Mouse (Mus musculus): Measurements from ENCODE around the gene Sbno1. TPM values are rescaled to one million over a fixed set of nuclear protein-coding genes. Genes with fewer than 3 reads are reported as not detected.

Sbno1 gene
- polyA plus RNA-seq, 1 experiment = 46.6 TPM

DNA sequence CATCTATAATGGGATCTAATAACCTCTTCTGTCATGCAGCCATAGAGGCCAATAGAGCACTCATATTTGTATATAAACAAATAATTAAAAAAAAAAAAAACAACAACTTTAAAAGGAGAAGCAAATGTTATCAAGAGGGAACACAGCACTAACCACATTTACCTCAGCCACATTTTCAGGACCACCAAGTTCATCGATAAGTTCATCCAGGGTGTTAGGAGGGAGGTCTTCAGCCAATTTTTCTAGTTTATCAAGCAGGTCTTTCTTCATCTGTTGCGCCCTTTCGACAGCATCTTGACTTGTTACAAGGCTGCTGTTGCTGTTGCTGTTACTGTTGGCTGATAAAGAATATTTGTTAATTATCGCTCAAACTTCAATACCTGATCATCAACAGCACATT is 33.4 kb downstream of the Sbno1 start:
- no peak for TF ChIP-seq POLR2A (IDR thresholded peaks at IDR 0.05; ENCODE audit: control insufficient read depth, low read depth, low read length)
- no peak for TF ChIP-seq CTCF (IDR thresholded peaks at IDR 0.05; ENCODE audit: control insufficient read depth, insufficient read depth, insufficient replicate concordance, low read depth, low read length)
- Histone ChIP-seq H3K27me3 (ENCODE audit: control insufficient read depth, insufficient read depth, low read length) (no peaks in the 10 kb centered on the region), H3K27ac (ENCODE audit: control insufficient read depth, insufficient read depth, low read depth, low read length) (no peak overlapping the region), H3K36me3 (ENCODE audit: control insufficient read depth, insufficient read depth, low read length) (peaks cover 1% of the 10 kb centered on the region), H3K4me3 (ENCODE audit: control insufficient read depth, low read depth, low read length) (no peak overlapping the region), H3K4me1 (ENCODE audit: control insufficient read depth, insufficient read depth, low read length) (no peaks in the 10 kb centered on the region)

DNA sequence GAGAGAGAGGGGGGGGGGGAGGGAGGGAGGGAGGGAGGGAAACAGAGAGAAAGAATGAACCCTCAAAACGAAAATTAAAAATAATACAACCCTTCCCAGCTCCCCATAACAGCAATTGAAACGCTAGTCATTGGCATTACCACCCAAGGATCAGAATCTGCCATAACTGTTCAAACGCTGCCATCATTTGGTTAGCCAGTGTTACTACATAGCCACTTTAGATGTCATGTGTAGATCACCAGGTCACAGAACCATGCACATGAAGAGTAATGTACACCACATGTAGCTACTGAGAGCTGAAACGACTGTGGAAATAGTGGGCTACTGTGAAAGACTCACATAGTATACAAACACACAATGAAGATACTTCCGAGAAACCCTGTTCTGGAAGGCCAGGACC is 37.9 kb downstream of the Sbno1 start:
- Histone ChIP-seq H3K4me3 (ENCODE audit: control insufficient read depth, low read depth, low read length) (no peak overlapping the region), H3K36me3 (ENCODE audit: control insufficient read depth, insufficient read depth, low read length) (peaks cover 4% of the 10 kb centered on the region), H3K4me1 (ENCODE audit: control insufficient read depth, insufficient read depth, low read length) (no peaks in the 10 kb centered on the region), H3K27me3 (ENCODE audit: control insufficient read depth, insufficient read depth, low read length) (no peaks in the 10 kb centered on the region), H3K27ac (ENCODE audit: control insufficient read depth, insufficient read depth, low read depth, low read length) (no peak overlapping the region)
- TF ChIP-seq CTCF (IDR thresholded peaks at IDR 0.05; ENCODE audit: control insufficient read depth, insufficient read depth, insufficient replicate concordance, low read depth, low read length) = no peak
- no peak for TF ChIP-seq POLR2A (IDR thresholded peaks at IDR 0.05; ENCODE audit: control insufficient read depth, low read depth, low read length)

DNA sequence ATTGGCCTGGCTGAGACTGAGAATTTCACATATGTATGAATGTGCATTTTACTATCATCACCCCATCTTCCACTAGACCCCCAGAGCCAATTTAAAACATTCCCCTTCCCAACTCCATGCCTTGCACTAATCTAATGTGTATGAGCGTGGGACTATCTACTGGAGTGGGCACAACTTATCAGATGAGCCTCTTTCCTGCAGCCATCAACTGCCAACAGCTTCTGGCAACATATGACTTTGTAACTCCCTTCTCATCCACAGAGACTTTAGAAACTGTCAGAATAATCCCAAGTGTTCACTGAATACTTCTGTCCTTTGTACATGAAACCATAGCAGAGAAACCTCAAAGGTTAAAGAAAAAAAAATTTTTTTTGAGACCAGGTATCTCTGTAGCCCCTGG is 45.7 kb downstream of the Sbno1 start:
- Histone ChIP-seq H3K27ac (ENCODE audit: control insufficient read depth, insufficient read depth, low read depth, low read length) (no peak overlapping the region), H3K4me3 (ENCODE audit: control insufficient read depth, low read depth, low read length) (no peak overlapping the region), H3K4me1 (ENCODE audit: control insufficient read depth, insufficient read depth, low read length) (no peaks in the 10 kb centered on the region), H3K27me3 (ENCODE audit: control insufficient read depth, insufficient read depth, low read length) (no peaks in the 10 kb centered on the region), H3K36me3 (ENCODE audit: control insufficient read depth, insufficient read depth, low read length) (peaks cover under 1% of the 10 kb centered on the region; the same call in 1 of the 2 replicates)
- no peak for TF ChIP-seq POLR2A (IDR thresholded peaks at IDR 0.05; ENCODE audit: control insufficient read depth, low read depth, low read length)
- no peak for TF ChIP-seq CTCF (IDR thresholded peaks at IDR 0.05; ENCODE audit: control insufficient read depth, insufficient read depth, insufficient replicate concordance, low read depth, low read length)

DNA sequence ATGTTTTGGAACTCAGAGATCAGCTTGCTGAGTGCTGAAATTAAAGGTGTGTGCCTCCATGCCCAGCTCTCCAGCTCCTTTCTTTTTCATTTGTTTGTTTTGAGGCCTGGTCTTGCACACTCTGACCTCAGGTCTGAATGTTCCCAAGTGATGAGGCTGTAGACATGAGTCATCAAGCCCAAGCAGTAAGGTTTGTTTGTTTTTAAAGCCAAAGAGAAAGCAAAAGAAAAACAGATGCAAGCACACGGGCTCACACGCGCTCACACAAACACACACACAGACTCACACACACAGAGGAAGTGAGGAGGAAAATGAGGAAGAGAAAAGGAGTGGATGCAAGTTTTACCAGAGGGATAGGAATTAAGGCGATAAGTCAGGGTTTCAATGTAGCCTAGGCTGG is 48.7 kb downstream of the Sbno1 start:
- no peak for TF ChIP-seq CTCF (IDR thresholded peaks at IDR 0.05; ENCODE audit: control insufficient read depth, insufficient read depth, insufficient replicate concordance, low read depth, low read length)
- no peak for TF ChIP-seq POLR2A (IDR thresholded peaks at IDR 0.05; ENCODE audit: control insufficient read depth, low read depth, low read length)
- Histone ChIP-seq H3K36me3 (ENCODE audit: control insufficient read depth, insufficient read depth, low read length) (no peaks in the 10 kb centered on the region; the same call in none of the 2 replicates), H3K4me1 (ENCODE audit: control insufficient read depth, insufficient read depth, low read length) (no peaks in the 10 kb centered on the region), H3K27me3 (ENCODE audit: control insufficient read depth, insufficient read depth, low read length) (no peaks in the 10 kb centered on the region), H3K4me3 (ENCODE audit: control insufficient read depth, low read depth, low read length) (no peak overlapping the region), H3K27ac (ENCODE audit: control insufficient read depth, insufficient read depth, low read depth, low read length) (no peak overlapping the region)

DNA sequence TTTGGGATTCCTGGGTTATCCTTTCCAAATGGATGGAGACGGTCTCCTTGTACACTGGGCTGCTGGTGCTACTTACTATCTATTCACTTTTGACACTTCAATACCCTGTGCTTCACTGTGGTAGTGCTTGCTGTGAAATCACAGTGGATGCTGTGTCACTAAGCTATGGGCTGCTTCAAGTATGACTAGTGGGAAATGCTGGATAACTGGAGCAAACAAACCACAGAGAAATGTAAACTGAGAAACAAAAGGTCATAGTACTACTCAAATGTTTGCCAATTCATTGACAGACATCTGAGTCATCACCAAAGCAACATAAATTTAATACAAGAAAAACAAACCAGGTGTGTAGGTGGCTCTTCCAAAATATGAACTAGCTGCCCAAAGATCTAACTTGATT is 49.4 kb downstream of the Sbno1 start:
- no peak for TF ChIP-seq CTCF (IDR thresholded peaks at IDR 0.05; ENCODE audit: control insufficient read depth, insufficient read depth, insufficient replicate concordance, low read depth, low read length)
- TF ChIP-seq POLR2A (IDR thresholded peaks at IDR 0.05; ENCODE audit: control insufficient read depth, low read depth, low read length) = no peak
- H3K36me3 ChIP-seq (ENCODE audit: control insufficient read depth, insufficient read depth, low read length) = peaks cover 2% of the 10 kb centered on the region
- no peaks in the 10 kb centered on the region for H3K27me3 ChIP-seq (ENCODE audit: control insufficient read depth, insufficient read depth, low read length)
- no peak overlapping the region for H3K27ac ChIP-seq (ENCODE audit: control insufficient read depth, insufficient read depth, low read depth, low read length)
- H3K4me1 ChIP-seq (ENCODE audit: control insufficient read depth, insufficient read depth, low read length) = no peaks in the 10 kb centered on the region
- H3K4me3 ChIP-seq (ENCODE audit: control insufficient read depth, low read depth, low read length) = no peak overlapping the region

DNA sequence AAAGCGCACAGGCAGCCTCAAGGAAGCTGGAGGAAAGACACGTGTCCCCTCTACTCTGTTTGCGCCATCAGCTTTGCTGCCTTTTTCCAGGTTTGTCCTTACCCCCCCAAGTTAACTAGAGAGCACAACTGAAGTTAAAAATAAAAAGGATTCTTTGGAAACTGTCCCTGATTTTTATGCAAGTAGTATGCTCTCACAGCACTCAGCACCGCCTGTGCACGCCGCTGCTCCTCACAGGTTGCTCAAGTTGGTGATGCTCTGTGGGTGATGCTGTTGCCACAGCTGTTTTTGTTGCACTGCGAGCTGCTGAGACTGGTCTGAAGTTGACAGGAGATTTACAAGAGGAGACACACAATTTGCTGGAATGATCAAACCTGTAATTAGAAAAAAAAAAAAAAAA is 51.5 kb downstream of the Sbno1 start:
- peaks cover 3% of the 10 kb centered on the region for H3K36me3 ChIP-seq (ENCODE audit: control insufficient read depth, insufficient read depth, low read length)
- no peak for TF ChIP-seq POLR2A (IDR thresholded peaks at IDR 0.05; ENCODE audit: control insufficient read depth, low read depth, low read length)
- no peak for TF ChIP-seq CTCF (IDR thresholded peaks at IDR 0.05; ENCODE audit: control insufficient read depth, insufficient read depth, insufficient replicate concordance, low read depth, low read length)
- H3K4me3 ChIP-seq (ENCODE audit: control insufficient read depth, low read depth, low read length) = no peak overlapping the region
- H3K27ac ChIP-seq (ENCODE audit: control insufficient read depth, insufficient read depth, low read depth, low read length) = no peak overlapping the region
- no peaks in the 10 kb centered on the region for H3K27me3 ChIP-seq (ENCODE audit: control insufficient read depth, insufficient read depth, low read length)
- no peaks in the 10 kb centered on the region for H3K4me1 ChIP-seq (ENCODE audit: control insufficient read depth, insufficient read depth, low read length)

DNA sequence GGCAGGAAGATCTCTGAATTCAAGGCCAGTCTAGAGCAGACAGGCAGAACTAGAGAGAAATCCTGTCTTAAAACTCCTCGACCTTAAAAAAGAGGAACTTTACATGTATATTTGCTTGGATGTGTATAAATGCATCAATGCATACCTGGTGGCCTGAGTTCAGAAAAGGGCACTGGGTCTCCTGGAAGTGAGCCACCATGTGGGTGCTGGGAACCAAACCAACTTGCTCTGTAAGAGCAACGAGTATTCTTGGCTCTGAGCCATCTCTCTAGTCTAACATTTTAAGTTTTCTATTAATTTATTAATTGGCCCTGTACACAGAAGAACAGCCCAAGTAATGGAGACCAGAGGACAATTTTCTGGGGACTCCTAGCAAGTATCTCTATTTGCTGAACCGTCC is 59.1 kb downstream of the Sbno1 start:
- Histone ChIP-seq H3K4me3 (ENCODE audit: control insufficient read depth, low read depth, low read length) (no peak overlapping the region), H3K27me3 (ENCODE audit: control insufficient read depth, insufficient read depth, low read length) (no peaks in the 10 kb centered on the region), H3K27ac (ENCODE audit: control insufficient read depth, insufficient read depth, low read depth, low read length) (no peak overlapping the region), H3K36me3 (ENCODE audit: control insufficient read depth, insufficient read depth, low read length) (peaks cover 2% of the 10 kb centered on the region), H3K4me1 (ENCODE audit: control insufficient read depth, insufficient read depth, low read length) (no peaks in the 10 kb centered on the region)
- TF ChIP-seq CTCF (IDR thresholded peaks at IDR 0.05; ENCODE audit: control insufficient read depth, insufficient read depth, insufficient replicate concordance, low read depth, low read length) (no peak), POLR2A (IDR thresholded peaks at IDR 0.05; ENCODE audit: control insufficient read depth, low read depth, low read length) (no peak)

DNA sequence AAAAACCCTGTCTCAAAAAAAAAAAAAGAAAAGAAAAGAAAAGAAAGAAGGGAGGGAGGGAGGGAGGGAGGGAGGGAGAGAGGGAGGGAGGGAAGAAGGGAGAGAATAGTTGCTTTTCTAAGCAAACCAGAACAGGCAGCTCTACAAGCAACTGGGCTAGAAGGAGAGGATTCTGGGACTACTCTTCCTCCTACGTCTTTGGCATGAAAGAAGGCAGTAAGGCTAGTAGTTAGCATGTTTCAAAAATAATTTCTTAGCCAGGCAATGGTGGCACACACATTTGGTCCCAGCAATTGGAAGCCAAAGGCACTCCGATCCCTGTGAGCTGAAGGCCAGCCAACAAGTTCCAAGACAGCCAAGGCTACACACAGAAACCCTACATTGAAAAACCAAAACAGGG is 60.0 kb downstream of the Sbno1 start:
- Histone ChIP-seq H3K4me1 (ENCODE audit: control insufficient read depth, insufficient read depth, low read length) (no peaks in the 10 kb centered on the region), H3K27me3 (ENCODE audit: control insufficient read depth, insufficient read depth, low read length) (no peaks in the 10 kb centered on the region), H3K36me3 (ENCODE audit: control insufficient read depth, insufficient read depth, low read length) (peaks cover 2% of the 10 kb centered on the region), H3K27ac (ENCODE audit: control insufficient read depth, insufficient read depth, low read depth, low read length) (no peak overlapping the region), H3K4me3 (ENCODE audit: control insufficient read depth, low read depth, low read length) (no peak overlapping the region)
- no peak for TF ChIP-seq CTCF (IDR thresholded peaks at IDR 0.05; ENCODE audit: control insufficient read depth, insufficient read depth, insufficient replicate concordance, low read depth, low read length)
- TF ChIP-seq POLR2A (IDR thresholded peaks at IDR 0.05; ENCODE audit: control insufficient read depth, low read depth, low read length) = no peak
